Mouse (Mus musculus): ENCODE data around the gene Lrmda.

Gene Lrmda

GRCm38 (mm10) chr14:22156991-22157390, 137.5 kb downstream of the Lrmda start:
- no peak for DNase-seq (ENCODE audit: low read depth)

GRCm38 (mm10) chr14:22161416-22161815, 141.9 kb downstream of the Lrmda start:
- DNase-seq (ENCODE audit: low read depth) = no peak

GRCm38 (mm10) chr14:22167285-22167684, 147.8 kb downstream of the Lrmda start:
- DNase-seq (ENCODE audit: low read depth) = no peak

GRCm38 (mm10) chr14:22168077-22168794, 148.7 kb downstream of the Lrmda start:
- DNase-seq (ENCODE audit: low read depth) = no peak

GRCm38 (mm10) chr14:22168795-22169568, 149.5 kb downstream of the Lrmda start:
- no peak for DNase-seq (ENCODE audit: low read depth)

GRCm38 (mm10) chr14:22174757-22175156, 155.2 kb downstream of the Lrmda start:
- no peak for DNase-seq (ENCODE audit: low read depth)

GRCm38 (mm10) chr14:22179761-22180160, 160.2 kb downstream of the Lrmda start:
- no peak for DNase-seq (ENCODE audit: low read depth)

GRCm38 (mm10) chr14:22181508-22181907, 162.0 kb downstream of the Lrmda start:
- no peak for DNase-seq (ENCODE audit: low read depth)

GRCm38 (mm10) chr14:22183195-22183594, 163.7 kb downstream of the Lrmda start:
- DNase-seq (ENCODE audit: low read depth) = no peak

GRCm38 (mm10) chr14:22185452-22185851, 165.9 kb downstream of the Lrmda start:
- no peak for DNase-seq (ENCODE audit: low read depth)

- DNase-seq (ENCODE audit: low read depth) = no peak
These were observed 170.6 kb downstream of the Lrmda start for GRCm38 (mm10) chr14:22190111-22190510.

GRCm38 (mm10) chr14:22192185-22192584, 172.7 kb downstream of the Lrmda start:
- no peak for DNase-seq (ENCODE audit: low read depth)

- no peak for DNase-seq (ENCODE audit: low read depth)
These were observed 178.5 kb downstream of the Lrmda start for GRCm38 (mm10) chr14:22198021-22198420.

- DNase-seq (ENCODE audit: low read depth) = no peak
These were observed 179.3 kb downstream of the Lrmda start for GRCm38 (mm10) chr14:22198641-22199425.

GRCm38 (mm10) chr14:22201667-22202066, 182.2 kb downstream of the Lrmda start:
- no peak for DNase-seq (ENCODE audit: low read depth)

GRCm38 (mm10) chr14:22210601-22211000, 191.1 kb downstream of the Lrmda start:
- no peak for DNase-seq (ENCODE audit: low read depth)

GRCm38 (mm10) chr14:22218183-22218582, 198.7 kb downstream of the Lrmda start:
- DNase-seq (ENCODE audit: low read depth) = no peak

- DNase-seq (ENCODE audit: low read depth) = no peak
These were observed 202.5 kb downstream of the Lrmda start for GRCm38 (mm10) chr14:22222038-22222437.

- DNase-seq (ENCODE audit: low read depth) = no peak
These were observed 203.1 kb downstream of the Lrmda start for GRCm38 (mm10) chr14:22222574-22222973.

GRCm38 (mm10) chr14:22226205-22226604, 206.7 kb downstream of the Lrmda start:
- no peak for DNase-seq (ENCODE audit: low read depth)

- no peak for DNase-seq (ENCODE audit: low read depth)
These were observed 208.9 kb downstream of the Lrmda start for GRCm38 (mm10) chr14:22228253-22228968.

- no peak for DNase-seq (ENCODE audit: low read depth)
These were observed 220.8 kb downstream of the Lrmda start for GRCm38 (mm10) chr14:22240315-22240714.

Data from fibroblast of lung, adult 2 months (primary cell).